Mouse (Mus musculus) limb, embryonic 14.5 days (tissue): ENCODE measurements at regions not wholly inside any gene's neighbourhood (a gene's known extent, or its start where the extent isn't known, plus 50 kb on each side); places are given as distances from the start of the nearest gene placed in this dataset.

Source experiments
- ATAC-seq: fragments of 200-750 bp; cut with Nextera tagmentation; 2 replicates; pipeline ENCODE4 v1.8.0; 2017; ENCODE audit warnings: low read depth, moderate number of reproducible peaks, moderate TSS enrichment; ENCODE audit not compliant: low FRiP score
- DNase-seq: peaks from one replicate; pipeline ENCODE4 v3.0.0-alpha.2; 2015; ENCODE audit warnings: low spot score
- H3K27ac ChIP-seq: fragments of 300-500 bp; sonication (generic); replicated peaks from 2 replicates; pipeline ENCODE4 v1.5.1; 2014; ENCODE audit warnings: low read depth, mild to moderate bottlenecking, low read length, moderate library complexity, mixed read lengths
- H3K27me3 ChIP-seq: fragments of 300-500 bp; sonication (generic); 2 replicates; pipeline ENCODE4 v1.6.1; 2014; ENCODE audit warnings: low read length, mixed read lengths; ENCODE audit not compliant: control insufficient read depth, insufficient read depth
- H3K36me3 ChIP-seq: fragments of 300-500 bp; sonication (generic); 2 replicates; pipeline ENCODE4 v1.6.1; 2014; ENCODE audit warnings: mild to moderate bottlenecking, low read length, moderate library complexity, mixed read lengths; ENCODE audit not compliant: control insufficient read depth, insufficient read depth
- H3K4me1 ChIP-seq: fragments of 300-500 bp; sonication (generic); 2 replicates; pipeline ENCODE4 v1.6.1; 2014; ENCODE audit warnings: antibody characterized with exemption, low read length, mixed read lengths; ENCODE audit not compliant: control insufficient read depth, insufficient read depth
- H3K4me2 ChIP-seq: fragments of 300-500 bp; sonication (generic); replicated peaks from 2 replicates; pipeline ENCODE4 v1.6.1; 2014; ENCODE audit warnings: low read depth, mild to moderate bottlenecking, low read length, moderate library complexity; ENCODE audit not compliant: severe bottlenecking
- H3K4me3 ChIP-seq: fragments of 300-500 bp; sonication (generic); replicated peaks from 2 replicates; pipeline ENCODE4 v1.5.1; 2014; ENCODE audit warnings: low read length
- H3K9ac ChIP-seq: fragments of 300-500 bp; sonication (generic); 2 replicates; pipeline ENCODE4 v1.6.1; 2014; ENCODE audit warnings: mild to moderate bottlenecking, low read depth, low read length, moderate library complexity; ENCODE audit not compliant: severe bottlenecking
- H3K9me3 ChIP-seq: fragments of 300-500 bp; sonication (generic); 2 replicates; pipeline ENCODE4 v1.6.1; 2016; ENCODE audit warnings: low read length; ENCODE audit not compliant: control insufficient read depth
- POLR2A ChIP-seq: fragments of 200-500 bp; IDR thresholded peaks from 2 replicates; pipeline ENCODE4 v1.8.0; 2012; ENCODE audit warnings: inconsistent platforms, mild to moderate bottlenecking, moderate library complexity, borderline replicate concordance; ENCODE audit not compliant: insufficient read depth, insufficient read length; ENCODE audit errors: extremely low read depth
- WGBS: fragments of 180-500 bp; shearing (Covaris S2); extraction: QIAGEN DNeasy Blood & Tissue Kit; methylation state at CpG from one replicate; pipeline ENCODE4 v1.1.7; 2014; 5-methylcytosine and 5-hydroxymethylcytosine counted together

DNA sequence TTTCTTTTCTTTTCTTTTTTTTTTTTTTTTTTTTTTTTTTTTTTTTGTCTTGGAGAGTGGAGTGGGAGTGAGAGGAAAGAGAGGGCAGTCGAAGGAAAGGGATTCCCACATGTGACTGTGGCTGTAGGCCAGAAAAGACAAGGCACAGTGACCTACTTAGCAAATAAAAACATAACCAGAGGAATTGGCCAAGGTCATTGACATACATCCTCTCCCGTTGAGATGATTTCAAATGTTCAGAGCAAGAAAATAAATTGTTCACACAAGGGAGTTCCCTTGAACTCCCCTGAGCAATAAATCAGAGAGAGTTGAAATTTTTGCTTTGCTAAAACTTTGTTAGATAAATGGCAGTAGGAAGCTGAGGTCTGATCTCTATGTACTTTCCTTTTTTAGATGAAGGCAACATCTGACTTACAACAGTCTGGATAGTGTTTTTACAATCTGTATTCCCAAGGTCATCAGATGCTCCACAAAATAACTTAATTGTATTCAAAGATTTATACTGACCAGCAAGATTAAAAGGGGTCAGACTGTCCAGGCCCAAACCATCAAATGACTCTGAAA is 174.4 kb upstream of the Megf9 start:
- H3K9me3 ChIP-seq: no peaks in the 10 kb centered on the region
- no peak for DNase-seq
- 55% methylated on average over 2 of the region's 2 CpGs for WGBS
- H3K4me2 ChIP-seq: no peak overlapping the region
- H3K4me1 ChIP-seq: no peaks in the 10 kb centered on the region
- H3K36me3 ChIP-seq: no peaks in the 10 kb centered on the region
- TF ChIP-seq POLR2A: no peak
- H3K4me3 ChIP-seq: no peak overlapping the region
- no peak overlapping the region for H3K9ac ChIP-seq
- H3K27me3 ChIP-seq: no peaks in the 10 kb centered on the region
- H3K27ac ChIP-seq: no peak overlapping the region
- ATAC-seq: no peak

GRCm38 (mm10) chr4:70705128-70705752 is 170.4 kb upstream of the Megf9 start:
- no peak overlapping the region for H3K4me2 ChIP-seq

GRCm38 (mm10) chr4:70700894-70701293 is 166.1 kb upstream of the Megf9 start:
- Histone ChIP-seq H3K4me1 (no peaks in the 10 kb centered on the region), H3K9ac (no peak overlapping the region), H3K4me2 (no peak overlapping the region), H3K27me3 (no peaks in the 10 kb centered on the region), H3K4me3 (no peak overlapping the region), H3K27ac (no peak overlapping the region), H3K9me3 (no peaks in the 10 kb centered on the region), H3K36me3 (no peaks in the 10 kb centered on the region)
- TF ChIP-seq POLR2A: no peak
- DNase-seq: no peak
- 66% methylated on average over 1 of the region's 1 CpGs for WGBS
- ATAC-seq: no peak

More at GRCm38 (mm10) chr4:70705128-70705752, 170.4 kb upstream of the Megf9 start:
- 72% methylated on average over 3 of the region's 3 CpGs for WGBS
- H3K27ac ChIP-seq: no peak overlapping the region
- no peak overlapping the region for H3K4me3 ChIP-seq
- no peaks in the 10 kb centered on the region for H3K9me3 ChIP-seq
- ATAC-seq (no peak), DNase-seq (no peak)
- H3K4me1 ChIP-seq: no peaks in the 10 kb centered on the region
- H3K27me3 ChIP-seq: no peaks in the 10 kb centered on the region
- no peak for TF ChIP-seq POLR2A
- H3K9ac ChIP-seq: no peak overlapping the region
- H3K36me3 ChIP-seq: no peaks in the 10 kb centered on the region

GRCm38 (mm10) chr4:70664181-70664580 is 129.4 kb upstream of the Megf9 start:
- no peak overlapping the region for H3K27ac ChIP-seq
- no peak overlapping the region for H3K4me2 ChIP-seq
- H3K36me3 ChIP-seq: no peaks in the 10 kb centered on the region
- DNase-seq (no peak), ATAC-seq (no peak)
- no peaks in the 10 kb centered on the region for H3K27me3 ChIP-seq
- H3K4me1 ChIP-seq: no peaks in the 10 kb centered on the region
- WGBS: 85% methylated on average over 1 of the region's 1 CpGs
- no peaks in the 10 kb centered on the region for H3K9me3 ChIP-seq
- no peak overlapping the region for H3K4me3 ChIP-seq
- TF ChIP-seq POLR2A: no peak
- H3K9ac ChIP-seq: no peak overlapping the region

DNA sequence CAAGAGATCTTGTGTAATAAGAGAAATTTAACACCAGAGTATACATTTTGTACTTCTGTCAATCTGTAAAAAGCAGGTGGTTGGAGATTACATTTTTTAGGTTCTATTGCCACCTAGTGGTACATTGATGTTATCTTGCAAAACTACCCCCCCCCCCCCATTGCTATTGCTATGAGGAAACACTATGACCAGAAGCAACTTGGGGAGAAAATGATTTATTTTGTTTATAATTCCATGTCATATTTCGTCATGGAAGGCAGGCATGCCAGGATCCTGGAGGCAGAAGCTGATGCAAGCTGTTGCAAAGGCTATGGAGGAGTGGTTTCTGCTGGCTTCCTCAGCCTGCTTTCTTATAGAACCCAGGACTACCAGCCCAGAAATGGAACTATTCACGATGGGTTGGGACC is 86.6 kb upstream of the Megf9 start:
- DNase-seq (peak; percentile 64), ATAC-seq (no peak)
- Histone ChIP-seq H3K9me3 (no peaks in the 10 kb centered on the region), H3K27ac (no peak overlapping the region), H3K4me1 (no peaks in the 10 kb centered on the region), H3K4me2 (no peak overlapping the region), H3K36me3 (no peaks in the 10 kb centered on the region), H3K27me3 (no peaks in the 10 kb centered on the region), H3K4me3 (no peak overlapping the region), H3K9ac (no peak overlapping the region)
- no peak for TF ChIP-seq POLR2A
- WGBS: 72% methylated on average over 2 of the region's 2 CpGs
